Mouse (Mus musculus) gastrocnemius, adult 8-10 months (tissue): ENCODE data around the gene Nicn1. TPM values are rescaled to one million over a fixed set of nuclear protein-coding genes. Genes with fewer than 3 reads are reported as not detected.
"Not testable (repeated sequence)": the region's sequence is repeated elsewhere in the genome, so short reads cannot be mapped to it uniquely, and the experiment has no call there.

Experiments
- DNase-seq, 2 experiments: peaks; one replicate each; pipeline ENCODE4 v3.0.0; 2022; ENCODE audit warnings: low spot score in 2 of 2
- total RNA-seq, 4 experiments: library from RNA; stranded (reverse); gene quantifications; 2 replicates each; pipeline ENCODE4 v1.2.4; 2022

Nicn1 gene
- 10 to 100 TPM in 3 of 4 experiments, 1 to 10 TPM in 1; 8.0 to 13.5 (median 12.4) TPM for total RNA-seq

DNA sequence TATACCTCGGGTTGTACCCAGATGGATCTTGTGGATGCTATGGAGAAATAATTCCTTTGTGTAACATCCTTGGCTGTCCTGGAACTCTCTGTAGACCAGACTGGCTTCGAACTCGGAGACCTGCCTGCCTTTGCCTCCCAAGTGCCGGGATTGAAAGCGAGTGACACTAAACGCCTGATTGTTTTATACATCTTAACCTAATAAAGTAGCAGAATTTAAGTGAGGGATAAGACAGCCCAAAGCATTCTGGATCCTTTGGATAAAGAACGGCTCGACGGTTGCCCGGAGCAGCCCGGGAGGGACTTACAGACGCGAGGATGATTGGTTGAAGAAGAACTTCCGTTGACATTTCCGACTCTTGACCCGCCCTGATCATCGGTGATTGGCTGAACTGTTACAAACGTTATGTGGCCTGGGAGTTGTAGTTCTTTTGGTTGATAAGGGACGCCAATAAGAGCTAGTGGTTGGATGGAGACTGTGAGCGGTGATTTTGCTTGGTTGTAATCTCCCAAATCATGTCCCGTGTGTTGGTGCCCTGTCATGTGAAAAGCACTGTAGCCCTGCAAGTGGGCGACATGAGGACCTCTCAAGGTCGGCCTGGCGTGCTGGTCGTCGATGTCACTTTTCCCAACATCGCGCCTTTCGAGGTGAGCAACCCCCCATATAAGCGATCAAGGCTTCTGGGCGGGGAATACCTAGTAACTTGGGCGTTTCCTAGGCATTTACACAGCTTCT, at the start of gene Nicn1:
Gene Nicn1, plus strand, starts transcription at position 414 of the 735 bp plus-strand sequence.
- peak; percentile 87 to 88 for DNase-seq

DNA sequence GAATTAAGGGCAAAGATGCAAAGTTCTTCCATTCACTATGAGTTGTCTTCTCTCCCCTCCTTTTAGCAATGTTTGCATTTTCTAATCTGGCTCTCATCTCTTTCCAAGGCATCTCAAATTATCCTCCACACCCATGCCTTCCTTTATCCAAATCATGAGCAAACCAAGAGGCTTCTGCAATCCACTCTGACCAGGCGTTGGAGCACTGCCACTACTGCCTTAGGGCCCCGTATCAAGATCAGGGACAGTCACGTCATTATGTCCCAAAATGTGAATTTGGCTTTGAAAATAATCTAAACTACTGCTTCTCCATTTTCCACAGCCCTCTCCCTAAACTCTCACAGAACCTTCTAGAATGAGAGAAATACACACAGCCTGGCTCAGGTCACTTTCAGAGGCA, 45.7 kb upstream of the Nicn1 start:
- no peak for DNase-seq

DNA sequence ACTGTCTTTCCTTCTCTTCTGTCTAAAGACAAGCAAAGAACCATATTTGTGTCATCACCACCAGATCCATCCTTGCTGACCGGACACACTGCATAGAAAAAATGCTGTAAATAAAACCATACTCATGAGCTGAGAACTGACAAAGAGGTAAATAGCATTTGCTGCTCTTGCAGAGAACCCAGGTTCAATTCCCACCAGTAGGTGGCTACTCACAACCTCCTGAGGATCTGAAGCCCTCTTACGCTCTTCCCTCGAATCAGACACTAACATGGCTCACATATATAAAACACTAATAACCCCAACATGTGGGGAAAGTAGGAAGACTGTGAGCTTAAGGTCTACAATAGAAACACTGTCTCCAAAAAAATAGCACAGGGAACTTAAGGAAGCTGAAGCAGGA, 45.2 kb upstream of the Nicn1 start:
- DNase-seq, result no peak

DNA sequence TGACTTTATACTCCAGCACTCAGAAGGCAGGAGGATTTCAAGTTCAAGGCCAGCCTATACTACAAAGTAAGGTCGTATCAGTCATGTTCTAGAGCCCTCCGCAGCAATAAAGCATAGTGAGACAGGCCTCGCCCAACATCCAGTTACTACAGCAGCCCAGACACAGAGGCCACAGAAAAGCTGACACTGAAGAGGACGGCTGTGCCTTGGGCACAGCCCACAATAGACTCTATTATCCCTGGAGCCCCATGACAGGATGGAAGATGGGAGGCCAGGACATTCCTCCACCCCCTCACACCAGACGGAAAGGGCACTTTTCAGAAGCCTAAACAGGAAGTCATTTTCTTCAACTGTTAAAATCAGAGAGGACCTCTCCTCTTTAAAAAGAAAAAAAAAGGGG, 41.3 kb upstream of the Nicn1 start:
- DNase-seq, result no peak

DNA sequence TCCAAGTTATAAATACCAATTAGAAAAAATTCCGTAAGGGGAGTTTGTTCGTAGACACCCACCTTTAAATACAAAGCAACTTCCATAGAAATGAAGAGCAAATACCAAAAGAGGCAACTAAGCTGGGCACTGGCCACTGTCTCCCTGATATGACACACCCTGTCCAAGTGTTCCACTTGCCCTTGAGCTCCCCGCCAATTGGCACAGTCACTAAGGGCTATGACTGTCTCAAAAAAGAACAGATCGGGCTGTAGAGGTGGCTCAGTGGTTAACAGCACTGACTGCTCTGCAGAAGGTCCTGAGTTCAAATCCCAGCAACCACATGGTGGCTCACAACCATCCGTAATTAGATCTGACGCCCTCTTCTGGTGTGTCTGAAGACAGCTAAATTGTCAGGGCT, 38.4 kb upstream of the Nicn1 start:
- DNase-seq, result peak; percentile 38 to 59

DNA sequence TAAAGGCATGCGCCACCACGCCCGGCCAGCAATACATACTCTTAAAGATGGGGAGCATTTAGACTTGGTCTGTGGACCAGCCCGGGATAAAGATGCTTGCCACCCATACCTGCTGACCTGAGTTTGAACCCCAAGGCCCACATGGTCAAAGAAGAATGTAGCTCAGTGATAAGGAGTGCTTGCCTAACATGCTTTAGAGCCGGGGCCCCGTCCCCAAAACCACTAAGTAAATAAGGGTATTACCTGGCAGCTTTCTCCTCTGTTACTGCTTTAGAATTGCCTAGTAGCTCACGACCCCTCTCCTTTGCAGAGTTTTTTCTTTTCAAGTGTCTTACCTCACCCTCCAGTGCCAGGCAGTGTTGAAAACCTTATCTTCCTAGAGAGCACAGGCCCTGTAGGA, 37.5 kb upstream of the Nicn1 start:
- no peak for DNase-seq

DNA sequence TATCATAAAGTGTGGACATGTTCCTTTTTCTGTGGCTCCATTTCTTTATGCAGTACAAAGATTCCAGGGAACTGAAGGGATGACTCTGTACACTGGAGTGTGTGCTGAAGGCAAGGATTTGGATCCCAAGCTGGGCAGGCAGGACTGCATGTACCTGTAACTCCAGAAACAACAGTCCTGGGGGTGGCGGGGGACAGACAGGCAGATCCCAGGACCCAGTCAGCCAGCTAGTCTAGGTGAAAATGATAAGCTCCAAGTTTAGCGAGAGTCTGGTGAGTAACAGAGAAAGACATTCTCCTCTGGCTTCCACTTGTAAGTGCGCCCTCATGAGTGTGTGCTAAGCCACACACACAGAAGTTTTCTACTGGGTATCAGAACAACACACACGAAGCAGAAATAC, 29.7 kb upstream of the Nicn1 start:
- no peak for DNase-seq

DNA sequence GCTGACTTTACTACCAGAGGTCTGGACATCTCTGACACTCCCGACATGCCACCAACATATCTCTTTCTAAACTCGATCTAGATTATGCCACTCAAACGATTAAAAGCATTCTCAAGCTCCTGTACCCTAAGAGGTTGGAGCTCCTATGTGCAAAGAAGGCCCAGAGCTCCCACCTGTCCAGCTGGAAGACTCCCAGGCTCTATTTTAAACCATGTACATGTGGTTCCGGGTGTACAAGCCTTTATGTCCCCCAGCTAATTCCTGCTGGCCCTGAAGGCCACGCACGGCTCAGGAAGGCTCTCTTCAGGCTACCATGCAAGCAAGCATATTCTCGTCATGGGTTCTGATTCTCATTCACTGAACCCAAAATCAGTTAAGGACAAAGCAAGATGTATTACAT, 28.4 kb upstream of the Nicn1 start:
- DNase-seq, result peak; percentile 39 to 40

DNA sequence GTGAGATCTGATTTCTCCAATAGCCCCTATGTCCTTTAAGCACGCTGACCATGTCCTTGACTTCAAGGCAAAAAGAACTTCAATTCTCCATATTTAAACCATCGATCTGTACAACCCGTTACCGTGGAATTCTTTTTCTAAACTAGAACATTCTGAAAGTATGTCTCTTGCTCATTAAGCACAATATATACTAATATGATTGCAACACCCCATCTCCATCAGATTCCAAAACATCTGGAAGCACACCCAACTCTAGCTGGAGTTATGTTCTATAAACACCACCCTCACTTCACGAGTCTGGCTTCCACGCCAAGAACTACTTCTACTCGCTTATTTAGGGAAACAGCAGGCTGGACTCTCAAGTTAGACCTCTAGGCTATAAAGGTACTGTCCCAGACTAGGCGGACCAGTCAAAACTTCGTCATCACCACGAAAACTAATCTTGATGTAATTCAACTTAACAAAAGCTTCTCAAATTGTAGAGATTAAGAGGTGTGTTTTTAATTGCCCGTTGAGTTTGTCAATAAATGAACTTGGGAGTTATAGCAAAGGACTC, 27.7 kb upstream of the Nicn1 start:
- peak; percentile 35 to 43 for DNase-seq

DNA sequence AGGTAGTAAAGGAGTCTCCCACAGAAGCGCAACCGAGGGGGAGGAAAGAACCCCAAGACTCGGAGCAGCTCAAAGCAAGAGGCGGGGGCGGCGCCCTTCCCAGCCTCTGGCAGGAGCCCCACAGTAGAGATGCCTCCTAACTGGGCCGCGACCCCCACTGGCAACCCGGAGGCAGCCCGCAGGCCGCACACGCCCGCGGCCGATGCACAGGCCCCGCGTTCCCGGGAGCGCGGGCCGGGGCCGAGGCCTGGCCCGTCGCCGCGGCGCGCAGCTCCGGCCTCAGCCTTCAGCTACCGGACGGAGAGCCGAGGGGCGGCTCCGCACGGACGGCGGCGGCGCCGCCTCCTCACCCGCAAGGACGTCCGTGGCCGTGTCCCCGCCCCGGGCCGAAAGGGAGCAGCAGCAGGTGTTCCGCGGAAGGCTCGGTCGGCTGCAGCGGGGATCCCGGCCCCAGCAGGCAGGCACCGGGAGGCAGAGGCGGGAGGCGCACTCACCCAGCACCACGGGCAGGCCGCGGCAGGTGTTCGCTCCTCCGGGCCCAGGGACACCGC, 27.0 kb upstream of the Nicn1 start:
- peak in 1 of 2 experiments; percentile 37 for DNase-seq

DNA sequence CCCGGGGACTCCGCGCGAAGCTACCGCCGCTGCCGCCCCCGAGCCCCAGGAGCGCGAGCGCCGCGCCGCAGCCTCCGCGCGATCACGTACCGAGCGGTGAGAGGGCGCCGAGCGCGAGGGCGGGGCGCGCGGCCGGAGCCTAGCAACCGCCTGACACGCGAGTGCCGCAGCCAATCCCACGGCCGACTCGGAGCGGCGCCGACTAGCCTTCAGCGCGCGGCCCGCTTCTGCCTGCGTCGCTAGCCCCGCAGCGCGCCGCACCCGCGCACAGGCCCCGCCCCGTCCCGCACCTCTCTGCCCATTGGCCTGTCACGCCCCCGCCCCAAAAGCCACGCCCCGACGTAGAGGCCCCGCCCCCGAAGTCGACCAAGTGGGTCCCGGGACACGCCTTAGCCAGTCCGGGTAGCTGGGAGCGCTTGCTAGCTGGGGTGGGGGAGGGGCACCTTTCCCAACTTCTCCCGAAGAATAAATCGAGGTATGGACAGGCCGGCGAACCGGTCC, 26.5 kb upstream of the Nicn1 start, which contains the start of gene Dag1:
Gene Dag1, minus strand, starts transcription at position 269 of the 501 bp plus-strand sequence.
- peak; percentile 99 for DNase-seq

DNA sequence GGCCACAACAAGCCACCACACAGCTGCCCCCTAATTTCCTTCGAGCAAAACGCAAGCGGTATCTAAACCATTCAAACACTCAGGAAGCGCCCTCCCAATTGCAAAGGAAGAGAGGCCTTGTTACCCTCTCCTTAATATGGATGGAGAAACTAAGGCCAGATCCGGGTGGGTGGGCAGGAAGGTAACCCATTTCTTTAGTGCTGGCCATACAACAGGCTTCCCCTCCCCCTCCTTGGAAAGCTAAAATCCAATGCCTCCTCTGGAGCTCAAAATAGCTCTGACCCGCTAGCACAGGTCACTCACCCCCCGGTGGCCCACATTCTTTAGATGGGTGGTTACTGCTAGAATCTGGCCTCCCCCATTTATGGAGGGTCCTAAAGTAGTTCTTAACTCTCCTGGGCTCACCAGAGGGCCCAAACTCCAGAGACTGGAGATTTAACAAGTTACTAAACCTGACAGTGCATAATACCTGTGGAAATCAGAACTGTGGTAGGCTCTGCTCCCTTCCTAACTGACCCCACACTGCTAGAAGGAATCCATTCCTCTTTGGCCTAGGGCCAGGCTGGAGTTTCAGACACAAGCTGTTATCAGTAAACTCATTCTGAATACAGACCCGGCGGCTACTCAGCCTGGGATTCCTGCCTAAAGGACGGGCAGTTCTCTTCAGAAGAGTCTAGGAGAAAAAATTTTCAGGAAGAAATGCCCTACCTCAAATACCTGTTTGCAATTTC, 25.9 kb upstream of the Nicn1 start:
- DNase-seq, result peak; percentile 44 to 51

DNA sequence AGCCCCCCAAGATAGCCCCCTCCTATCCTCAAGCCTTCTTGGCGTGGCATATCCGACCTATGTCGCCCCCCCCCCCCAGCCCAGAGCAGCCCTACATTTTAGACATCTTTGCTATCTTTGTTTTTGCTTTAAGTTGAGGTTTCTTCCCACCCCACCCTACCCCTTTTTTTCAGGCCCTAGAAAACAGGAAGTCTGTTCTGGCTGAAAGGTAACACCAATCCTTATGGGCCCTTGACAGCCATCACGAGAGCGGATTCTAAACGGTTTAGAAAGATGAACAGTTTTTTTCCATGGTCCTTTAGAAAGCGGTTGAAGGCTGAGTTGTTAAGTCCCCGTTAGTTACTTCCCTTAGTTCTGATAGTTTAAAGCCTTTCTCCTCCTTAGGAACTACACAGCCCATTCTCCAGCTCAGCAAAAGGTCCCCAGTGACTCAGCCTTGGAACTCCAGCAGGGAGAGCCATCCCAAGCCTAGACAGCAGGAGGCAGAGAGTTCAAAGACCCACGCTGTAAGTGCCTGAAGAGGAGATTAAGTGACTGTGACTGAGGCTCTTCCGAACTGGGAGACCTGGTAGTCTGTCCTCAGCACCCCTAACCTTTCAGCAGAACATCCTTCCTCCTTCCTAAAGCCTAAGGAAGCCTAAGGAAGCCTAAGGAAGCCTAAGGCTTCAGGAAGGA, 23.8 kb upstream of the Nicn1 start:
- no peak for DNase-seq

DNA sequence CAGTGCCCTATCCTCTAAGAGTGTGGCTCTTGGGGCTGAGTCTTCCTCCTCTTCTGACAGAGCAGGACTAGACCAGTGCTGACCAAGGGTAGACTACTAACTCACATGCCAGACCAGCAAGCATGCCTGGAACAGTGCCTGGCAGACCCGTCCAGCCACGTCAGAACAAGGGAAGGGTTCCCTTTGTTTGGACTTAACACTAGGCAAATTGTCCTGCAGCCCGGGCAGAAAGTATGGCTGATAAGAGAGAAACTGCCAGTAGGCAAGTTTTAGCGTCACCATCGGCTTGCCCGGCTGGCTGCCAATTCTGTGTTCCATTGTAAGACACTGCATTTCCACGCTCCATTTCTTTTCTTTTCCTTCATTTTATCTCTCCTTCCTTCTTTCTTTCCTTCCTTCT, 22.5 kb upstream of the Nicn1 start:
- DNase-seq, result no peak

DNA sequence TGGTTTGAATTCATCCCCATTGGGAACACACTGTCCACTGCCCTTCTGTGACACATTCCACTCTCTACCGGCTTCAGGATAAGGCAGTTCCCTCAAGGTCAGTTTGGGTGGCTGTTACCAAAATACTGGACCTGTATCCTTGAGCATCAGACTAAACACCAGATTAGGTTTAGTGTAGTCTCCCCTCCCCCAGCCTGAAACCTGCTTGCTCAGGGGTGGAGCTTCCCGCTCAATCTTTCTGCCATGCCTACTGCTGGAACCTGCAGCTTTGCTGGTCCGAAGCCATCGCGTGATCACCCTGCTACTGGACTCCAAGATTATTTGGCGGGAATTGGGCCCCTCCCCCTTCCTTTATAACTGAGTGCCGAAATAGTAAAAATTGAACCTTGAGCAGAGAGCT, 21.5 kb upstream of the Nicn1 start:
- DNase-seq, result not testable (repeated sequence)

DNA sequence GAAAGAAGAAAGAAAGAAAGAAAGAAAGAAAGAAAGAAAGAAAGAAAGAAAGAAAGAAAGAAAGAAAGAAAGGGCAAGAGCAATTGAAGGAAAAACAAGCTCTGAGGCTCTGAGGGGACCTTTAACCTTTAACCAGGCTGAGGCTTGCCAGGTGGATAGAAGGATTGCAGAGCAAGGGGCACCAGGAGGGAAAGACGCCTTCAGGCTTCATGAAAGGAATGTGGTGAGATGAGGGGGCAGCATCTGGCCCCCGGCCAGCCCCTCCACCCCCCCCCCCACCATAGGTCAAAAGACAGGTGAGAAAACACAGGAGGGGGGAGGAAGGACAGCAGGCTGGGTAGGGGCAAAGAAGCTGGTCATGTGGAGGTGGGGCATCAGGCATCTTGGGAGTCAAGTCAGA, 18.3 kb upstream of the Nicn1 start:
- no peak for DNase-seq

DNA sequence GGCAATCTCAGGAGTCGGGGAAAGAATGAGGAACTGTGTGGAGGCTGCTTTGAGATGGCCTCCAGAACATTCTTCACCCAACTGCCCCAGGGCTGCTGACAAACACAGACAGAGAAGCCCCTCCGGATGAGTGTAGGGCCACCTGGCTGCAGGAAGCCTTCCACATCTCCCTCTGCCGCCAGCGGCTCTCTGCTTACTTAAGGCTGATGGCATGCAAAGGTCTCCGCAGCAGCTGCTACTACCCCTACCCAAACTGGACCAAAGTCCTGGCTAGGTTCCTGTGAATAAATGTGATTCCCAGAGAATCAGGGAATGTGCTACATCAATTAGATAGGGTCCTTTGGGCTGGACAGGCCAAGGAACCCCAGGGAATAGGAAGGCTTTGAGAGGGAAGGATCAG, 17.5 kb upstream of the Nicn1 start:
- no peak for DNase-seq

DNA sequence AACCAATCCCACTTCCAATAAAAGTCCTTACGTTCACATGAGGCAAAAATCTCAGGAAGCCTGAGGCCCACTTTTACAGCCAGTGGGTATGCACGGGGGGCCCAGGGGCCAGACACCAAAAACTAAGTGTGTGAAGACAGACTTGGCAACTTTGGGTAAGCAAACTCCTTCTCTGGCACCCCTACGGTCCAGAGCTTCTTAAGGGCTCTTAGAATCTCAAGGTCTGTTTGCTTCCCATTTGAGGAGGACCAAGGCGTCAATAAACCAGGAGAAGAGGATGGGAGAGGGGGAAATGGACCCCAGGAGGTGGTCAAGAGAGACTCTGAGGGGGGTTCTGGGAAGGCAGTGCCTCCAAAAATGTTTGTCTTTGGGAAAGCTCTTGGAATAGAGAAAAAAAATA, 16.7 kb upstream of the Nicn1 start:
- no peak for DNase-seq

DNA sequence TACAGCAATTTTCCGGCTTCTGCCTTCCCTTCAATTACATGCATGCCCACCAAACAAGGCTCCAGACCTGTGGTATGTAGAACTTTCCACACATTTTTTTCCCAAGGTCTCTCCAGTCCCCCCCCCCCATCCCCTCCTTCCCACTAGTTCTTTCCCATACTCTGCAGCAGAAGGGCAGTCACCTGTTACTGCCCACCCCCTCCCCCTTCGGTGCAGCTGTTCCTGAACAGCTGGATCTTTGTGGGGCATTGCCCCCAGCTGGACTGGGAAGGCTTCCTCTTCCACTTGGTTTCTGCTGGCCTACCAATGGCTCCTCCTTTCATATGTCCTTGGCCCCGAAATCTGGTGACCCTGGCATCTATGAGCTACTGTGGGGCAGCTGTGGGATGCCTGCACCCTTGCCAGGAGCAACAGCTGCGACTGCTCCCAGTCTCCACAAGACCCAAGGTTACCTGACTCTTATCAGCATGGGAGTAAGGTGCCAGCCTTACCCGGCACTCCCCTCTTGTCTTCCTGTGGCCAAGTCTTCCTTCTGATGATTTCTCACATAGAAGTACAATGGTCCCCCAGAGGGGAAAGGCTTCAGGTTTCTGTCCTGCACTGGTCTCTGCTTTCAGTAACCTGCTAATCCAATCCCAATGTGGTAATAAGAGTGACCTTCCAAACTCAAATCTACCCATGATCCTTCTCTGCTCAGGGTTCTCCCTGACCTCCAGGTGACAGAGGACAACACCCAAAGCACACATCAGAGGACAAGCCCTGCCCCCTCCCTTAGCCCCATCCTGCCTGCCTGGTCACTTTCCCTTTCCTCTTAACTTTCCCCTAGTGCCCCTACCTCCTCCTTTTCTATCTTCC, 15.5 kb upstream of the Nicn1 start:
- no peak for DNase-seq

DNA sequence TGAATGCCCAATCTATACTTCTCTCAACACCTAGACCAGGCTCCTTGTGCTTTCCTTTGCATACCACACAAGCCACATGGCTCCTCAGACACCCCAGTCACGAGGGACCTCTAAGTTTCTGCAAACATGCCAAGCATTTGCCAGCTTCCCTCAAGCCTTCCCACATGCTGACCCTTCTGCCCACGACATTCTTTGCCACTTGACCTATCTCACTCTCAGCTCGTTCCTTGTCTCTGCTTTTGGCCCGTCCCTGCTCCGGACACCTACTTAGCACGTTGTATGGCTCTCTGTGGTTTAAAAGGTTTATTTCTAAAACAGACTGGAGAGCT, 14.9 kb upstream of the Nicn1 start:
- DNase-seq, result no peak
